Mouse (Mus musculus): ENCODE results near the gene Tgfbr3l. TPM values are rescaled to one million over a fixed set of nuclear protein-coding genes. Genes with fewer than 3 reads are reported as not detected.
"Not testable (repeated sequence)": the region's sequence is repeated elsewhere in the genome, so short reads cannot be mapped to it uniquely, and the experiment has no call there.

Tgfbr3l gene
- total RNA-seq, 2 experiments from 2014 or later = 0.44 to 2.1 TPM

DNA sequence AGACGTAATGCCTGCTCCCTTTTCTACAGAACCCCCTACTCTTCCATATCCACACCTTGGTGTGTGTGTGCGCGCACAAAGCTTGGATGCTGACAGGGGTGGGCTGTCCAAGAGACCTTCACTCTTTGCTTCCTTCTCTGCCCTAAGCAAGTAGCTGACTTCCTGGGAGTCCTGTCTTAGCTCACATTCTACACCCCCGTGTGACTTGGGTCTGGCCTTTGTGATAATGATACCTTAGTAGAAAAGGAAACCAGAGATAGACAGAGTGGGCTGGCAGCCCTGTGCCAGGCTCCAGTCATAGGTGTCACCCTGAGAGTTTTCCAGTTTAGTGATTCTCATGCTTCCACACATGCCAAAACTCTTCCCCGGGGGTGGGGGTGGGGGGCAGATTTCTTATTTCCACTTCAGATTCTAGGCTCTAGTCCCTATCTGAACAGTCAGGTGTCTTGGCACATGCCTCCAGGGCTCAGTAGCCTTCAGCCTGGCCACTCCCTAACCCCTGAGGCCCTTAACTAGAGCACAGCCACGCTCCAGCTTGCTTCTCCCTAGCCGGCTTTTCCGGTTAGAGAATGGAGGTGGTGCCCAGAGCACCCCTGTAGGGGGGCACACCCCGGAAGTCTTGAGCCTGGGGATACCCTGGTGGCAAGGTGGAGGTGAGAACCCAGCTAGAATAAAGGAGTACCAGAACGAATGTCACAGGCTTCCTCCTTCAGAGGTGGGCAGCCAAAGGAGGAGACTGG lies 17.2 kb upstream of the Tgfbr3l start:
- ATAC-seq (ENCODE audit: poor library complexity, severe bottlenecking) = no peak

DNA sequence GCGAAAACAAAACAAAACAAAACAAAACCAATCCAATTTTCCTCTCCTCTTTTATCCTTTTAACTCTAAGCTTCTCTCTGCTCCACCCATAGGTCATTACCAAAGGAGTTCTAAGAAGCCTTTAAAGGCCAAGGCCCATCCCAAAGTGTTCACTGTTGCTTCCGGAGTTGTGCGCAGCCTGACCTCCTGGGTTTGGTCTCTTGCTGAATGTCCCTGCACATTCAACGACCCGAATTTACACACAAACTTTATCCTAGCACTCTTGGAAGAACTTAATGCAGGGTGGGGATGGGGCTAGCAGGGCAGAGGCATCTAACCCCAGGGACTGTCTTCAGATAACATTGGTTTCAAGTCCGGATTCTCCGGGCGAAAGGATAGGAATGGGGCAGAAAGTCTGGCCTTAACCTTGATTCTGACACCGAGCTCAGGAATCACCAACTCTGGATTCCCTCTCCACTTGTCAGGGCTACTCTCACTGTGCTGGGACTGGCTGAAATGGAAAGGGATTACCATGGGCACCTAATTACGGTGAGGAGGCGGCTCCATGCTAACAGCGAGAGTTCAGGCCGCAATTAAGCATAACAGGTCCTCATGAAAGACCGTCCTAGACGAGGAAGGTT lies 10.1 kb upstream of the Tgfbr3l start:
- ATAC-seq (ENCODE audit: poor library complexity, severe bottlenecking) = no peak

DNA sequence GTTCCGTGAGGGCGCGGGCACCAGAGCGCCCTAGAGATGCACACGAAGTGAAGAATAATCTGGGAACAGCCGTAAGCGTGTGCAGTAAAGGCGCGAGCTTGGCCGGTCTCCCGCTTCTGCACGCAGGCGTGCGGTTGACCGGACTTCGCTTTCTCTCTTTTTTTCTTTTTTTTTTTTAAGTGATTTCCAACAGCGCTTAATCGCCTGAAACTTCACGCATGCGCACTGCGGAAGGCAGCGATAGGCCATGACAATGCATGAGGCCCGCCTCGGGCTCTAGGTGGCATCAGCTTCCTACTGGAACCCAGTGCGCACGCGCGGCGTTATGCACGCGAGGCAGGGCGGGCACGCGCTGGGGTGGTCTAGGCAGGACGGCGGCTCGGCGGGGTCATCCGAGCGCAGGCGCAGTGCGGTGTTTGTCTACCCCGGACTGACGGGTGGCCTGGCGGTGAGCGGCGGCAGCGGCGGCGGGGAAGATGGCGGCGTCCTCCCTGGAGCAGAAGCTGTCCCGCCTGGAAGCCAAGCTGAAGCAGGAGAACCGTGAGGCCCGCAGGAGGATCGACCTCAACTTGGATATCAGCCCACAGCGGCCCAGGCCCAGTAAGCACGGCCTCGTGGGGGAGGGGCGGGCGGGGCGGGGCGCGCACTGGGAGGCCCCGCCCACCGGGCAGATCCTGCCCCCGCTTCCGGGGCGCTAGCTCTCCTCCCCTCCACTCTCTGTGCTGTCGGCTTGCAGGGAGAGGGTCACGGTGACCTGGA lies 9.4 kb upstream of the Tgfbr3l start, which contains the start of the genes Map2k7 and Gm49320:
Gene Map2k7 (plus strand): TSS at position 307 of the 759 bp plus-strand sequence.
Gene Gm49320 (plus strand): TSS at position 432 of the 759 bp plus-strand sequence.
- ATAC-seq (ENCODE audit: poor library complexity, severe bottlenecking) = peak; percentile 89

DNA sequence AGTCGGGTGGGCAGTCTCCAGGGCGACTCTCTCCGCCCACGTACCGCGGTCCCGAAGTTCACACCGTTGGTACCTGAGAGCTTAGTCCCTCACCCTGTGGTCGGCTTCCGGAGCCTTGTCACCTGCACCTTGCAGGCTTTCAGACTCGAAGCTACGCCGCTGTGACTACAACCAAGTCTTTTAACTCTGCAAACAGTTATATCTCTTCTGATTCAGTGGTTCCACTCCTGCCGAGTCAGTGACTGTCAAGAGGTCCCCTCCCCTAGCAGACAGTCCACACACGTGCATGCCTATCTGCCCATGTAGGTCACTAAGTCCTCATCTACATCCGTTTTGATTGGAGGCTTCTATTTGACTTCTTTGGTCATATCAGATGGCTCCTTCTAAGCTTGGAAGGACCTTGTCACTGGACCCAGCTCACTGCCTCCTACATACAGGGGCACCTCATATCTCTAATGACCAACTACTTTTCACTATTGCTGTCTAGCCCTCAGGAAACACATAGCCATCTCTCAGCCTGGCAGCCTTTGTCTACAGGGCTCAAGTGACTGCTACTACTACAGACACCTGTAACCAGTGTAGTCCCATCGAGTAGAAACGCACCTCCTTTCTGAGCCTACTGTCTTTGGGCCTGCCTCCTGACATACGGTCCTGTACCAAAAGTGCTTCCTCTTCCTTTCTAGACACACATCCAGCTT lies 8.7 kb upstream of the Tgfbr3l start:
- ATAC-seq (ENCODE audit: poor library complexity, severe bottlenecking) = peak; percentile 26

- no peak for ATAC-seq (ENCODE audit: poor library complexity, severe bottlenecking)
Observed at GRCm38 (mm10) chr8:4245061-4245460, 3.0 kb upstream of the Tgfbr3l start.

DNA sequence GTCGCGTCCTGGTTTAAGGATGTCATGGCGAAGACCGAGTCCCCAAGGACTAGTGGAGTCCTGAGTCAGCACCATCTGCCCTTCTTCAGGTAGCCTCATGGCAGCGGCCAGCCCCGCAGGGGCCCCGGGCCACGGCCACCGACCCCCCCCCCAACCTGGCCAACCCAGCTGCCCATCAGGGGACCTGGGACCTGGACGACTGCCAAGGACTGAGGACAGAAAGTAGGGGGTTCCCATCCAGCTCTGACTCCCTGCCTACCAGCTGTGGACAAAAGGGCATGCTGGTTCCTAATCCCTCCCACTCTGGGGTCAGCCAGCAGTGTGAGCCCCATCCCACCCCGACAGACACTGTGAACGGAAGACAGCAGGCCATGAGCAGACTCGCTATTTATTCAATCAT lies 2.3 kb upstream of the Tgfbr3l start:
- ATAC-seq (ENCODE audit: poor library complexity, severe bottlenecking) = no peak

DNA sequence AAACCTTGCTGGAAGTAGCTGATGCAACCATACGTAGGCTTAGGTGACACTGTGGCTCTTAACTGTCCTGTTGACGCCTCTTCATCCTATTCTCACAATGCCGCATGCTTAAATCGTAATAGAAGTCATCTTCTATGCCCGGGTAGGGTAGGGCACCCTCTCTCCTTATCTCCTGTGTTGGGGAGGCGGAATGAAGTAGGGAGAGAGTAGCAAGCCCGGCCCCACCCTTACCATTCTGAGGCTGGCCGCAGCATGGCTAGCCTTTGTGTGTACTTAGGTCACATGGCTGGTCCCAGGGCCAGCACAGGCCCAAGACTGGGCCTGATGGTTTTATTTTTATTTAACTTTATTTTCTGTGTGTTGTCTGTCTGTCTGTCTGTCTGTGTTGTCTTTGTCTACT lies 773 bp upstream of the Tgfbr3l start:
- no peak for ATAC-seq (ENCODE audit: poor library complexity, severe bottlenecking)

- ATAC-seq (ENCODE audit: poor library complexity, severe bottlenecking) = no peak
Observed at GRCm38 (mm10) chr8:4249213-4249612, 1.2 kb downstream of the Tgfbr3l start.

GRCm38 (mm10) chr8:4250306-4250970 lies 2.4 kb downstream of the Tgfbr3l start:
- ATAC-seq (ENCODE audit: poor library complexity, severe bottlenecking) = peak; percentile 73

- no peak for ATAC-seq (ENCODE audit: poor library complexity, severe bottlenecking)
Observed at GRCm38 (mm10) chr8:4252116-4252760, 4.2 kb downstream of the Tgfbr3l start.

- peak; percentile 90 for ATAC-seq (ENCODE audit: poor library complexity, severe bottlenecking)
Observed at GRCm38 (mm10) chr8:4252934-4253841, 5.2 kb downstream of the Tgfbr3l start, which contains the start of gene Snapc2. Gene Snapc2 (plus strand): TSS chr8:4253080.

DNA sequence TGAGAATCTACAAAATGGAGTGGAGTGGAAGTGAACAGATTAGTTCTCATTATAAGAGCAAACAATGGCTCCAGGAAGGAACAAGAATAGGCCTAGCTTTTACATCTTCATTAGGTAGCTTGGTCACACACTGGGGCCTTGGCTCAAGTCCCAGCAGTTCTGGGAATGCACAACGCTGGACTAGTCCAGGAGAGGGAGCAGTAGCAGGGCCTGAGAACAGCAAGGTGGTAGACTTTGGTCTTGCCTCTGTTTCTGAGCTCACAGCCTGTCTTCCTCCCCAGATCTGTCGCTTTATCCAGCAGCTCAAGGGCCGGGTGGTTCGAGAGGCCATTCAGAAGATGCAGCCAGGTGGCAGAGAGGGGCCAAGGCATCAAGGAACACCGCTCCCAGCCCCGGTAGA lies 6.0 kb downstream of the Tgfbr3l start:
- no peak for ATAC-seq (ENCODE audit: poor library complexity, severe bottlenecking)

GRCm38 (mm10) chr8:4255471-4255870 lies 7.5 kb downstream of the Tgfbr3l start:
- not testable (repeated sequence) for ATAC-seq (ENCODE audit: poor library complexity, severe bottlenecking)

DNA sequence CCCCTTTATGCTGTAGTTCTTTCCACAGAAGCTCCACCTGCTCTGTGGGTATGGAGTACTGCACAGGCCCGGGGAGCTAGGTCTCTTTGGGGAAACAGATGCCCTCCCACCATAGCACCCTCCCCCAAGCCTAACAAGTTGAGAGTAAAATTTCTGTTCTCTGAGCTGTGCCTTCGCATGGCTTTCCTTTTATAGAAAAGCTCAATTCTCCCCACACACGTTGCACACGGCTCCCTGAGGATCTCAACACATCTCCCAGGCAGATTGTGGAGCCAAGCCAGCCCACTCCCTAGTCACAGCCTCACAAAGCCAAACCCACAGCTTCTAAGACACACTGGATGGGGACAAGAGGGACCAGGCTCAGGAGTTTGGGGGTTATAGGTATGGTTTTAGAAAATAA lies 8.9 kb downstream of the Tgfbr3l start:
- no peak for ATAC-seq (ENCODE audit: poor library complexity, severe bottlenecking)

DNA sequence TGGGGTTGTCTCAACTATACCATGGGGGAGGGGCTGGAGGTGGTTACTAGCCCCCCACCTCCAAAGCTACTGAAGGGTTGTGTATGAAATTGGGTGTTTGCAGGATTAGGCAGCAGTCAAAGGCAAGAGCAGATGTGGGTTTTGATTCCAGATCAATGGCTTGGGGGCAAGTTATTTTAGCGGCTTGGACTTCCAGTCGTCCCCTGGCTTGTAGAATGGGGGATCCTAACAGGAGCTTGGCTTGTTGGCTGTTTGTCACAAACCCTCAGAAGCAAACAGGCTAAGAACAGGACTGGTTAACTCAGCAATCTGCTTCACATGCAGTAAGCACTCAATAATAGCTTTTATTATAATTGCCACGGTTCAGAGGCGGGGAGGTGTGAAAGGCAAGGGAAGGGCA lies 9.3 kb downstream of the Tgfbr3l start:
- ATAC-seq (ENCODE audit: poor library complexity, severe bottlenecking) = no peak

GRCm38 (mm10) chr8:4258233-4258632 lies 10.2 kb downstream of the Tgfbr3l start:
- peak; percentile 75 for ATAC-seq (ENCODE audit: poor library complexity, severe bottlenecking)

- ATAC-seq (ENCODE audit: poor library complexity, severe bottlenecking) = peak; percentile 13; the same call in 1 of the 2 replicates
Observed at GRCm38 (mm10) chr8:4258678-4259077, 10.7 kb downstream of the Tgfbr3l start.

DNA sequence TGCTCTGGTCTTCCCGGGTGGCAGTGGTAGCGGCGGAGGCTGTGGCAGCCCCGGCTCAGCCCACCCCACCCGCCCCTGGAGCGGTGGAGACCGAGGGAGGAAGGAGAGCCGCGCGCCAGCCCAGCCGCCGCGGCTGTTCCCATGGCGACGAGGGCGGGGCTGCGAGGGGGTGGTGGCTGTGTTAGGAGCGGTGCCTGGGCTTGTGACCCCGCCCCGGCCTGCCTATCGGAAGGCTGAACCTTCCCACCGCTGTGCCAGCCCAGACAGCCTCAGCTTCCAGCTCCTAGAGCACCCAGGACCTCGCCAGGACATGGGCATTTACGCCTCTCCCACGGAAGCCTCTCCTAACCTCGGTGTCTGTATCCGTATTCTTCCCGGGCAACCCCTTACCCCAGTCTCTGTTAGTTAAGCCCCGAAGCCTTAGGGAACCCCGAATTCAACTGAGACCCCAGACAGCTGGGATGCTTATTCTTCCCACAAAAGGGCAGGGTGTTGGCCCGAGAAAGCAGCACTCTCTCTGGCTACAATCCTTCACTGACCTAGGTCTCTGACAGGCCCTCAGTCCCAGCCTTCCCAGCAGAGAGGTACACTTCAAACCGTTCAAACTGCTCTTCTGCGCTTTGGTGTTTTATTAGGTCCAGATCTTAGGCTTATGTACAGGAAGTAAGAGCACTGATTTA lies 11.3 kb downstream of the Tgfbr3l start, which contains the start of gene Ctxn1:
Gene Ctxn1 (minus strand): TSS at position 150 of the 680 bp plus-strand sequence.
- peak; percentile 94 for ATAC-seq (ENCODE audit: poor library complexity, severe bottlenecking)
